Mouse (Mus musculus) gastrocnemius, postnatal 36 days (tissue): ENCODE data around the gene Fam234b. TPM values are rescaled to one million over a fixed set of nuclear protein-coding genes. Genes with fewer than 3 reads are reported as not detected.

Experiments
- DNase-seq, 2 experiments: peaks; one replicate each; pipeline ENCODE4 v3.0.0; 2022
- intact Hi-C: fragments of 180-260 bp; cut with DNase I; formaldehyde crosslinking; loops from one replicate; pipeline ENCODE4 v1.15.1; 2025
- long read RNA-seq, 2 experiments: library from polyadenylated mRNA; stranded (forward); transcript quantifications; one replicate each; pipeline ENCODE4 v2.0.0; 2021
- total RNA-seq, 2 experiments: library from RNA; stranded (reverse); gene quantifications; 2 replicates each; pipeline ENCODE4 v1.2.3; 2021

Fam234b gene
- total RNA-seq, result 1 to 10 TPM; 2.4 to 4.3 TPM
- long read RNA-seq, experiment 1, full-length matches to known transcripts, result 1 of 2 reads
- long read RNA-seq, experiment 1, partial matches to known transcripts, result 0 of 2 reads
- long read RNA-seq, experiment 1, other reads (novel, unspliced or antisense), result 1 of 2 reads
- long read RNA-seq, experiment 2, partial matches to known transcripts, result 3 of 3 reads
- long read RNA-seq, experiment 2, other reads (novel, unspliced or antisense), result 0 of 3 reads

GRCm38 (mm10) chr6:135197921-135198532 is at the start of gene Fam234b, which contains the start of gene Hebp1:
Gene Fam234b (plus strand): TSS chr6:135197977.
Gene Hebp1 (minus strand): TSS chr6:135198022.
- peak; percentile 72 to 79 for DNase-seq
- intact Hi-C loops, result no loop called here

- intact Hi-C loops, result loop anchor here (5.0 kb wide), 2 partner anchors 229 to 249 kb away; no protein-coding TSS in a partner anchor
- DNase-seq, result no peak
These were observed 49.3 kb upstream of the Fam234b start for GRCm38 (mm10) chr6:135148506-135148905.

- DNase-seq, result no peak
- intact Hi-C loops, result loop anchor here (5.0 kb wide), 2 partner anchors 228 to 248 kb away; no protein-coding TSS in a partner anchor
These were observed 48.6 kb upstream of the Fam234b start for GRCm38 (mm10) chr6:135149175-135149574.

GRCm38 (mm10) chr6:135149722-135150121 is 48.1 kb upstream of the Fam234b start:
- intact Hi-C loops, result loop anchor here (5.0 kb wide), 2 partner anchors 228 to 248 kb away; no protein-coding TSS in a partner anchor
- no peak for DNase-seq

- intact Hi-C loops, result no loop called here
- no peak for DNase-seq
These were observed 47.5 kb upstream of the Fam234b start for GRCm38 (mm10) chr6:135150311-135150710.

GRCm38 (mm10) chr6:135153719-135154118 is 44.1 kb upstream of the Fam234b start:
- intact Hi-C loops, result no loop called here
- DNase-seq, result no peak

- intact Hi-C loops, result no loop called here
- DNase-seq, result no peak
These were observed 41.2 kb upstream of the Fam234b start for GRCm38 (mm10) chr6:135156597-135156996.

GRCm38 (mm10) chr6:135157496-135157895 is 40.3 kb upstream of the Fam234b start:
- no peak for DNase-seq
- intact Hi-C loops, result no loop called here

- DNase-seq, result no peak
These were observed 39.3 kb upstream of the Fam234b start for GRCm38 (mm10) chr6:135158509-135158908.

GRCm38 (mm10) chr6:135161356-135161755 is 36.4 kb upstream of the Fam234b start:
- intact Hi-C loops, result no loop called here

More at GRCm38 (mm10) chr6:135158509-135158908, 39.3 kb upstream of the Fam234b start:
- intact Hi-C loops, result no loop called here

GRCm38 (mm10) chr6:135162311-135162710 is 35.5 kb upstream of the Fam234b start:
- DNase-seq, result no peak
- intact Hi-C loops, result no loop called here

More at GRCm38 (mm10) chr6:135161356-135161755, 36.4 kb upstream of the Fam234b start:
- DNase-seq, result no peak

- intact Hi-C loops, result no loop called here
- no peak for DNase-seq
These were observed 34.9 kb upstream of the Fam234b start for GRCm38 (mm10) chr6:135162861-135163260.

GRCm38 (mm10) chr6:135165191-135165590 is 32.6 kb upstream of the Fam234b start:
- intact Hi-C loops, result no loop called here

GRCm38 (mm10) chr6:135165706-135166105 is 32.1 kb upstream of the Fam234b start:
- intact Hi-C loops, result no loop called here
- DNase-seq, result no peak

More at GRCm38 (mm10) chr6:135165191-135165590, 32.6 kb upstream of the Fam234b start:
- no peak for DNase-seq

- intact Hi-C loops, result no loop called here
- no peak for DNase-seq
These were observed 31.5 kb upstream of the Fam234b start for GRCm38 (mm10) chr6:135166262-135166661.

- intact Hi-C loops, result no loop called here
- DNase-seq, result no peak
These were observed 31.1 kb upstream of the Fam234b start for GRCm38 (mm10) chr6:135166712-135167111.

GRCm38 (mm10) chr6:135167380-135168311 is 30.1 kb upstream of the Fam234b start:
- intact Hi-C loops, result no loop called here
- peak; percentile 82 to 84 for DNase-seq

GRCm38 (mm10) chr6:135168471-135168870 is 29.3 kb upstream of the Fam234b start:
- intact Hi-C loops, result no loop called here
- no peak for DNase-seq

GRCm38 (mm10) chr6:135169246-135169645 is 28.5 kb upstream of the Fam234b start:
- no peak for DNase-seq
- intact Hi-C loops, result no loop called here

- no peak for DNase-seq
- intact Hi-C loops, result no loop called here
These were observed 26.0 kb upstream of the Fam234b start for GRCm38 (mm10) chr6:135171736-135172135.

- intact Hi-C loops, result no loop called here
- DNase-seq, result no peak
These were observed 22.8 kb upstream of the Fam234b start for GRCm38 (mm10) chr6:135175014-135175413.
